Mouse (Mus musculus): ENCODE measurements around the gene Cand2.

GRCm38 (mm10) chr6:115775838-115776237 lies 1.5 kb downstream of the Cand2 start:
- TF ChIP-seq POLR2A (IDR thresholded peaks at IDR 0.05; ENCODE audit: borderline replicate concordance, extremely low read depth, low read depth, low read length), result no peak
- no peak for TF ChIP-seq CTCF (IDR thresholded peaks at IDR 0.05; ENCODE audit: insufficient read depth, low read length)

Measured in lung, adult 2 months (tissue).